Mouse (Mus musculus) large intestine, adult 2 months (tissue): ENCODE results near the gene Sec14l4. TPM values are rescaled to one million over a fixed set of nuclear protein-coding genes. Genes with fewer than 3 reads are reported as not detected.

Source experiments
- polyA plus RNA-seq: library from polyadenylated mRNA; depleted of rRNA; stranded (reverse); fragments of >200 nt; gene quantifications from 2 replicates; pipeline ENCODE4 v1.2.3, GENCODE M21; 2012; rRNA removed

Sec14l4 gene
- polyA plus RNA-seq, 1 experiment = 0.05 TPM

Other genes with a start within 250 kb of the Sec14l4 start
- gene Osbp2, start 167.6 kb upstream of the Sec14l4 start, polyA plus RNA-seq = 0.23 and 0.68 TPM in 2 replicates
- gene 4921536K21Rik, start 136.4 kb upstream of the Sec14l4 start, polyA plus RNA-seq = 0.33 and 0.58 TPM in 2 replicates
- 4.0 TPM in 2 replicates for gene Dusp18, start 136.2 kb upstream of the Sec14l4 start, polyA plus RNA-seq
- 3.0 and 3.5 TPM in 2 replicates for gene Slc35e4, start 116.8 kb upstream of the Sec14l4 start, polyA plus RNA-seq
- 292 and 424 TPM in 2 replicates for gene Tcn2, start 99.3 kb upstream of the Sec14l4 start, polyA plus RNA-seq
- gene Pes1, start 67.5 kb upstream of the Sec14l4 start, polyA plus RNA-seq = 34.1 and 34.2 TPM in 2 replicates
- 0.23 TPM in 1 of 2 replicates, not detected in the other for gene 4930556J24Rik, start 54.7 kb upstream of the Sec14l4 start, polyA plus RNA-seq
- 44.4 and 68.9 TPM in 2 replicates for gene Gal3st1, start 47.8 kb upstream of the Sec14l4 start, polyA plus RNA-seq
- gene Sec14l3, start 33.4 kb downstream of the Sec14l4 start, polyA plus RNA-seq = not detected in 2 replicates
- gene Mtfp1, start 64.0 kb downstream of the Sec14l4 start, polyA plus RNA-seq = 18.0 and 26.5 TPM in 2 replicates
- 15.1 and 54.4 TPM in 2 replicates for gene Sec14l2, start 92.0 kb downstream of the Sec14l4 start, polyA plus RNA-seq
- 16.1 and 16.4 TPM in 2 replicates for gene Rnf215, start 103.7 kb downstream of the Sec14l4 start, polyA plus RNA-seq
- gene Ccdc157, start 128.8 kb downstream of the Sec14l4 start, polyA plus RNA-seq = 2.7 and 2.9 TPM in 2 replicates
- gene Sf3a1, start 128.9 kb downstream of the Sec14l4 start, polyA plus RNA-seq = 21.0 and 27.8 TPM in 2 replicates
- 30.9 and 35.5 TPM in 2 replicates for gene Tbc1d10a, start 155.3 kb downstream of the Sec14l4 start, polyA plus RNA-seq
- gene Castor1, start 186.8 kb downstream of the Sec14l4 start, polyA plus RNA-seq = 3.4 and 4.5 TPM in 2 replicates
- gene Osm, start 205.0 kb downstream of the Sec14l4 start, polyA plus RNA-seq = 0.44 and 0.60 TPM in 2 replicates
- gene Lif, start 226.1 kb downstream of the Sec14l4 start, polyA plus RNA-seq = 2.9 and 4.0 TPM in 2 replicates